Mouse (Mus musculus) ES-Bruce4 (cell line): Measurements from ENCODE around the gene Il25.

Experiments
- CTCF ChIP-seq: IDR thresholded peaks from one replicate; pipeline ENCODE4 v1.8.1; 2011; ENCODE audit warnings: low read depth, low read length
- EP300 ChIP-seq: IDR thresholded peaks from 2 replicates; pipeline ENCODE4 v1.6.1; 2011; ENCODE audit warnings: low read depth, low read length; ENCODE audit not compliant: insufficient read depth
- POLR2A ChIP-seq: IDR thresholded peaks from one replicate; pipeline ENCODE4 v1.8.1; 2011; ENCODE audit warnings: low read length; ENCODE audit not compliant: insufficient read depth

- TF ChIP-seq CTCF (no peak), POLR2A (no peak), EP300 (no peak)
Measured at GRCm38 (mm10) chr14:54941024-54941978, 8.8 kb downstream of the Il25 start.
